Mouse (Mus musculus) ES-Bruce4 (cell line): ENCODE results near the gene Card19.

ENCODE experiments used
- CTCF ChIP-seq: IDR thresholded peaks from one replicate; pipeline ENCODE4 v1.8.1; 2011; ENCODE audit warnings: low read depth, low read length
- EP300 ChIP-seq: IDR thresholded peaks from 2 replicates; pipeline ENCODE4 v1.6.1; 2011; ENCODE audit warnings: low read depth, low read length; ENCODE audit not compliant: insufficient read depth

- no peak for TF ChIP-seq EP300
- no peak for TF ChIP-seq CTCF
Measured at GRCm38 (mm10) chr13:49215128-49215503, 721 bp downstream of the Card19 start.
